Mouse (Mus musculus): ENCODE results near the gene Nr6a1. TPM values are rescaled to one million over a fixed set of nuclear protein-coding genes. Genes with fewer than 3 reads are reported as not detected.

Gene Nr6a1
- polyA plus RNA-seq, 1 experiment = 1.7 TPM

DNA sequence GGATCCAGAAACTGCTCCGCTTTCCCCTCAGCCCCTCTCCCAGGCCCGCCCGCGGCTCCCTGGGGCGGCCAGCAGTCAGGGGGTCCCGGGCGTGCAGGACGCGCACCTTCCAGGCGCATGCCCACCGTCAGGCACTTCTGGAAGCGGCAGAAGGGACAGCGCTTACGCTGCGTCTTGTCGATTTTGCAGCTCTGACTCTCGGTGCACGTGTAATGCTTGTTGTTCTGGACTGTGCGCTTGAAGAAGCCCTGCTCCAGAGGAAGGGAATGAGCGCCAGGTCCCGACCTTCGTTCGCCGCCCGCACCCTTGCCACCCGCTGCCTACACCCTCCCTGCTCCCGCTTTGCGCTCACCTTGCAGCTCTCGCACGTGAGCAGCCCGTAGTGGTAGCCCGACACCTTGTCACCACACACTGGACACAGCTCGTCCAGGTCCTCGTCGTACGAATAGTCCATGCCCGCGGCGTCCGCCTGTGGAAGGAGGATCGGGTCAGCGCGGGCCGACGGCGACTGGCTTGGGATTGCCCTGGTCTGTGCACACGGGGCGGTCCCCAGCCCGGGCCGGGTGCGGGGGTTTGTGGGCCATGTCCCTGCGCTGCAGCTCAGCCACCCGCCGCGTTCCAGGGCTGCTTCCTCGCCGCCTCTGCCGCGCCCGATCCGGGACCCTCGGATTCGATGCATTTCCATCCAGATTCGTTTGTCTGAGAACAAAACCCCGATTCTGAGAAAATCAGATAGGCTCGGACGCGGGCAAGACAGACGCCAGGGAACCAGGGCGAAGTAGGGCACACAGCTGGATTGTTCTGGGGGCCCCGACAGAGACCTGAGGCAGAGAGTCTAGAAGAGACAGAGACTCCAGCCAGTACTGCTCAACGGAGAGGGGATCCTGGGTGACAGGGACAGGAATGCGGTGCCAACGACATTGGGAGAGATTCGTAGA, 216.9 kb downstream of the Nr6a1 start:
- Histone ChIP-seq H3K27ac (replicated peaks; ENCODE audit: low read depth, low read length) (no peak overlapping the region), H3K4me3 (ENCODE audit: insufficient read depth, low read depth, low read length) (peak overlapping the region; percentile 2; the same call in 1 of the 2 replicates), H3K4me1 (ENCODE audit: control insufficient read depth, insufficient read depth, insufficient read length, low read length) (no peaks in the 10 kb centered on the region)

DNA sequence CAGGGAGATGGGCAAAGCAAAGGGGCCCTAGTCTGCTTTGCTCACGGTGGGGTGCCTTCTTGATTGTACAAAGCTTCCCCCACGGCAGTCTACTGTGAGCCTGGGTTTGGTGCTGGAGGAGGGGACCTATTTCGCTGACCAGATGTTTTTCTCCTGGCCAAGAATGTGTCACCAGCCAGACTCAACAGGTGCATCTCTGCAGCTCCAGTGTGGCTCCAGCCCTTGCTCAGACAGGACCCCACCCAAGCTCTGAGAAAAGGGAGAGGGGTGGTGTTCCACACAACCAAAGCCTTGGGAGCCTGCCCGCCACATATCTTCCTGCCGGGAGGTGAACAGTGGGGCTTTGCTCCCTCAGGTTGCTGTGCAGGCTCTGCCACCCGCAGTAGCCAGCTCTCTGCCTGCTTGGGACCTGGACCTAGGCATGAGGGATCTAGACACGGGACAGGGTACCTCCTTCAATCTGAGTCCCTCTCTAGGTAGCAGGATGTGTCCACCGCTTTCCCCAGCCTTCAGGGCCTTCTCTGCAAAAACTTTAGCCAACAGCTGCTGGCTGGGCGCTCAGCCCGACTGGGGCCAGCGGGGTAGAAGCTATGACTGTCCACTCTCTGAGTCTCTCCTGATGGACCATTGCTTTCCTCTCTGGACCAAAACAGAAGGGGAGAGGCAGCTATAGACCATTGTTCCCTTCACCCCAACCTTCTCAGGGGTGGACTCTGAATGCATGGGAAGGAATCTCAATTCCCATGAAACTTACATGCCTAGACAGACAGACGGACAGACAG, 218.4 kb downstream of the Nr6a1 start:
- H3K4me3 ChIP-seq (ENCODE audit: insufficient read depth, low read depth, low read length) = no peak overlapping the region
- no peaks in the 10 kb centered on the region for H3K4me1 ChIP-seq (ENCODE audit: control insufficient read depth, insufficient read depth, insufficient read length, low read length)
- no peak overlapping the region for H3K27ac ChIP-seq (replicated peaks; ENCODE audit: low read depth, low read length)

DNA sequence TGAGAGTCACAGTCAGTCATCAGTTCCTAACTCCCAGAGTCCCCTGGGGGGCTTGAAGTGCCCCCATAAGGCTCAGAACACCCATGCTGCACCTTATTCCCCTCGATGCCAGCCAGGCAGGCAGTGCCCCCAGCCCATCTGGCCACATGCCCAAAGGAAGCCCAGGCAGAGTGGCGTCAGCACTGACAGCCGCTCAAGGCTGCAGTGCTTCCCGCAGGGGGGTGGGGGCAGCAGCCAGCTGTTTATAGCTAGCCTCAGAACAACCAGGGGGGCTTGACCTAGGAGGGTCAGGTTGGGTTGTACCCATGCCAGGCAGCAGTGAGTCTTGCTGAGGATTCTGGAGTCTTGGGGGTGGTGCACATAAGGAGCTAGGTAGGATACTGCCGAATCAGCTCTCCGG, 220.8 kb downstream of the Nr6a1 start:
- Histone ChIP-seq H3K4me1 (ENCODE audit: control insufficient read depth, insufficient read depth, insufficient read length, low read length) (no peaks in the 10 kb centered on the region), H3K4me3 (ENCODE audit: insufficient read depth, low read depth, low read length) (no peak overlapping the region), H3K27ac (replicated peaks; ENCODE audit: low read depth, low read length) (no peak overlapping the region)

DNA sequence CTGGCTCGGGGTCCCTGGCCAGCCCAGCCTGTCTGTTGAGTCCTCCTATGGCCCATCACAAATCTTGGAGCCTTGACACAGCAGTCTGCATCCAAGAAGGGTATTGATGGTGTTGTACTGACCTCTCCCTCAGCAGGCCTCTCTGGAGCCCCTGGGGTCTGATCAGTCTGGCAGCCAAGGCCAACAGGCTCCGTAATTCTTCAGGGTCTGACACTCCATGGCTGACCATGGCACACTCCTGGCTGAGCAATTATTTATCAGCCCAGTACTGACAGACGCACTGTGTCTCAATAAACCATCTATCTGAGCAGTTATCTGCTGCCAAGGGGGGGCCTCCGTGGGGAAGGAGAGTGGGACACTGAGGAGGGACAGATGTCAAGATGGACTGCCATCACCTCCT, 222.5 kb downstream of the Nr6a1 start:
- Histone ChIP-seq H3K27ac (replicated peaks; ENCODE audit: low read depth, low read length) (no peak overlapping the region), H3K4me1 (ENCODE audit: control insufficient read depth, insufficient read depth, insufficient read length, low read length) (no peaks in the 10 kb centered on the region), H3K4me3 (ENCODE audit: insufficient read depth, low read depth, low read length) (no peak overlapping the region)

DNA sequence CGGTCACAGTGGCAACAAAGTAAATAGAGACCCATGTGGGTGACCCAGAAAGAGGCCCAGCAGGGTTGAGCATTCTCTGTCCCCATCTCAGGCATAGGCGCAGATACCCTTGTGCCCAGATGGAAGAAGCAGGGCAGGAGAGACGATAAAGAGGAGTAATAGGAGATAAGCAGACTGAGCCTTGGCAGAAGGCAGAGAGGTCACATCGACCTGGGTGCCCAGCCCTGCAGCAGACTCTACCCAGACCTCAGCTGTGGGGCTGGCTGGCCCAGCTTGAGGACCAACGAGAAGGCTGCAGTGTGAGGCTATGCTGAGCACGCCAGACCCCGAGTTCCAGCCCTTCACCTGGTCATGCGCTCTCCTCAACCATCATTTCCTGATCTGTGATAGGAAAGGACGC, 223.2 kb downstream of the Nr6a1 start:
- H3K4me3 ChIP-seq (ENCODE audit: insufficient read depth, low read depth, low read length) = no peak overlapping the region
- H3K4me1 ChIP-seq (ENCODE audit: control insufficient read depth, insufficient read depth, insufficient read length, low read length) = no peaks in the 10 kb centered on the region
- no peak overlapping the region for H3K27ac ChIP-seq (replicated peaks; ENCODE audit: low read depth, low read length)

DNA sequence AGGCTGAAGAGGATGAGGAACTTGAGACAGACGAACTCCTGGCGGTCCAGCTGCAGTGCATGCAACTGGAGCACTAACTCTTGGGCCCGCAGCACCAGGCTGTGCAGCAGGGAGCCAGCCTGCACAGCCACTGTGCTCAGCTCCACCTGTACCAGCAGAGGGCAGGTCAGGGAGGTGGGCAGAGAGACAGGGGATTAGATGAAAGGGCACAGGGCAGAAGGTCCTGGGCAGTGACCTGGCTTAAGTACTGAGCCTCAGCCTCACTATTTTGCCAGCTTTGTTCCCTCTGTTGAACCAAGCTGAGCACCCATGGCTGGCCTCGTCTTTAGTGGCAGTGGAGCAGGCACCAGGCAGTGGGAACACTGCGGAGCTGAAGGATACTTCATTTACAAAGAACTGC, 227.3 kb downstream of the Nr6a1 start:
- Histone ChIP-seq H3K27ac (replicated peaks; ENCODE audit: low read depth, low read length) (no peak overlapping the region), H3K4me1 (ENCODE audit: control insufficient read depth, insufficient read depth, insufficient read length, low read length) (no peaks in the 10 kb centered on the region), H3K4me3 (ENCODE audit: insufficient read depth, low read depth, low read length) (no peak overlapping the region)

DNA sequence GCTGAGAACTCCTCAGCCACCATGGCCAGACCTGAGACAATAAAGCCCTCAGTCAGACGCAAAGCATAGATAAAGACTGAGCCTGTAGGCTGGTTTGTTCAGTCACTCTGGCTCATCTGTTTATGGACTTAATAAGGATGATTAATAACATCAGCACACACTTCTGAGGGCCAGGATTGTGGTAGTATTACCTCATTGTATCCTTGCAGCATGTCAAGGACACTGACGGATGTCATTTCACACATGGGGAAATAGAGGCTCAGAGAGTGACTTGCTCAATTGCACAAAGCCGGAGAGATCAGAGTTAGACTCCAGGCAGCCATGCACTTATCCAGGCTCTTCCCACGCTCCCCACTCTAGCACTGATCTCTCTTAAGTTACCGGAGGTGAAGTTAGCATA, 228.9 kb downstream of the Nr6a1 start:
- Histone ChIP-seq H3K27ac (replicated peaks; ENCODE audit: low read depth, low read length) (no peak overlapping the region), H3K4me1 (ENCODE audit: control insufficient read depth, insufficient read depth, insufficient read length, low read length) (no peaks in the 10 kb centered on the region), H3K4me3 (ENCODE audit: insufficient read depth, low read depth, low read length) (no peak overlapping the region)

DNA sequence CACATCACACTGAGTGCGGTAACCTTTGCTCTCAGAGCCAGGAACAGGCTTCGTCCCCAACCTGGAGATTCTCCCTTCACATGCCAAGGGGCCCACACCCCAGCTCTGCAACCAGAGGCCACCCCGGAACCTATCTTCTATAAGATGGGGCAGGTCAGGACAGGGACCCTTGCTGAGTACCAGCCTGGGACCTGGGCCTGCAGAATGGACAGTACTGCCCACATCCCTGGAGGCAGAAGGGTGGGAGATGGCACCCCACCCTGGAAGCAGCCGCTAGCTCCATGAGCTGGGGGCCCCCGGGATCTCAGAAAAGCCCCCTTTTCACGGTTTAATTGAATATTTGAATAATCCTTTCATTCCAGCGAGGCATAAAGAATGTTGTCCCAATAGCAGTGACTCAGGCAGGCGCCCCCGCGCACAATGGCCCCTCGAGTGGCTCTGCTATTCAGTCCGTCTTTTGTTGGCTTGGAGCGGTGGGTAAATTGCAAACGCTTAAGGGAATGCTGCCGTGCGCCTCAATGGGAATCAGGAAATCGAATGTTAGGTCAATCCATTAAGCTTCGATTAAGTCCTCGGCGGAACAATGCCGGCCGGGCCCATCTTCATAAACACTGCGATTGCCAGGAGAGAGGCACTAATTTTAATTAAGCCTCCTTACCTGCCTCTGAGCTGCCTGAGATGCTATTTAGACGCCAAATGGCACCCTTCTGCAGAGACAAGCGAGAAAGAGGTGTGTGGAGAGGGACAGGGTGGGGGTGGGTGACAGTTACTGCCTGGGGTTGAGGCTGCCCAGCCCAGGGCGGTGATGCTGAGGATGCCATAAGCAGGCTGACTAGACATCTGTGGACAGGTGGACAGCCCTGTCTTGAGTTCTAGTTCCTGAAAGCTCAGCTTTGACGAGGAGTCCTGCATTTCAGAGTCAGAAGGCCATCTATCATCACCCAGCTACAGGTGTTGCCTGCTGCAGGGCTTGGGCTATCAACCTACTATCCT, 230.1 kb downstream of the Nr6a1 start:
- Histone ChIP-seq H3K4me1 (ENCODE audit: control insufficient read depth, insufficient read depth, insufficient read length, low read length) (no peaks in the 10 kb centered on the region), H3K4me3 (ENCODE audit: insufficient read depth, low read depth, low read length) (no peak overlapping the region)

DNA sequence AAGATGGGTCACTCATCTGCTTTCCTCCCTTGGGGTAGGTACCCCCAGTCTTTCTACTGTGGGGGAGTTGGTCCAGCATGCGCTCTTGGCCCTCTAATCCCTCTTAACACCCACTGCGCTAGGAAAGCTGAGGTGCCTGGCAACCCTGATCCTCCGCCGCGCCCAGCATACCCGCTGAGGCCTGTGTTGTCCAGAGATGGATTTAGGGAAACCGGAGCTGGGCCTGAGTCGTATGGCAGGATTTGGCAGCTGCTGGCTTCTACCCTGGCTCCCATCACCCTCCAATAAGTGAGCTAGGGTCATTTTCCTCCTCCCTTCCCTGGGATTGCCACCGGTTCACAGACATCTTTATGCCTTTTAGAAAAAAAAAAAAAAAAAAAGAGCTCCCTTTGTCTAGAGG, 231.7 kb downstream of the Nr6a1 start:
- Histone ChIP-seq H3K4me3 (ENCODE audit: insufficient read depth, low read depth, low read length) (no peak overlapping the region), H3K27ac (replicated peaks; ENCODE audit: low read depth, low read length) (no peak overlapping the region), H3K4me1 (ENCODE audit: control insufficient read depth, insufficient read depth, insufficient read length, low read length) (no peaks in the 10 kb centered on the region)

More for the DNA sequence above, 230.1 kb downstream of the Nr6a1 start:
- no peak overlapping the region for H3K27ac ChIP-seq (replicated peaks; ENCODE audit: low read depth, low read length)

DNA sequence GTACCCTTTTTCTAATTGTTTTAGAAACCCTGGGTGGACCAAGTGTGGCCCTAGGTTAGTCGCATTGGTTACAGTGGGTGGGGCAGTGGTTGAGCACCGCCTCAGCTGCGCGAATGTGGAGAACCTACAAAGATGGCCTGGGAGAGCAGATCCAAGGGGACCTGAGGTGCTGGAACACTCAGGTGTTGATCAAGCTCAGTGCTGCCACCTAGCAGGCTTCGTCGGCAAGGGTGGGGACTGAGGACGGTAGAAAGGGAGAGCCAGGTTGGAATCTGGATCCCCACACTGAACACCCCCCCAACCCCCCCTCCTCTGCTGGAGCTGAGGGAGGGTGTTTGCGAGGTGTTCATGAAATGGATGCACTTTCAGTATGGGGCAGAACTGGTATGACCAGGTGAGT, 235.9 kb downstream of the Nr6a1 start:
- no peak overlapping the region for H3K4me3 ChIP-seq (ENCODE audit: insufficient read depth, low read depth, low read length)
- H3K27ac ChIP-seq (replicated peaks; ENCODE audit: low read depth, low read length) = no peak overlapping the region
- H3K4me1 ChIP-seq (ENCODE audit: control insufficient read depth, insufficient read depth, insufficient read length, low read length) = no peaks in the 10 kb centered on the region

DNA sequence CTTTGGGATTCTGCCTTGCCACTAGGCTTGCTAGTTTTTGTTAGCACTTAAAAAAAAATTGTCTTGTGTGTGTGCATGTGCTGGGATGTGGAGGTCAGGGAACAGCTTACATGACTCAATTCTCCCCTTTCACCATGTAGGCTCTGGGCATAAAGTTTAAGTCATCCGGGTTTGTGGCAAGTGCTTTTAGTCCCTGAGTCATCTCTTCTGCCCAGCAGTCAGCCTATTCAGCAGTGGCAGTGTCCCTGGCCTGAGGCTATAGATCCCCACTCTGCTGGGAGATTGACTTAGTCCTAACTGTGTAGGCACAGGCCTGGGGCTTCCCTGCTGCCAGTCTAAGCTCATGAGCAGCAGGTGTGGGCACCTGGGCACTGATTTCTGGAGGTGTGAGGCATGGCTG, 237.6 kb downstream of the Nr6a1 start:
- H3K27ac ChIP-seq (replicated peaks; ENCODE audit: low read depth, low read length) = no peak overlapping the region
- no peaks in the 10 kb centered on the region for H3K4me1 ChIP-seq (ENCODE audit: control insufficient read depth, insufficient read depth, insufficient read length, low read length)
- no peak overlapping the region for H3K4me3 ChIP-seq (ENCODE audit: insufficient read depth, low read depth, low read length)

DNA sequence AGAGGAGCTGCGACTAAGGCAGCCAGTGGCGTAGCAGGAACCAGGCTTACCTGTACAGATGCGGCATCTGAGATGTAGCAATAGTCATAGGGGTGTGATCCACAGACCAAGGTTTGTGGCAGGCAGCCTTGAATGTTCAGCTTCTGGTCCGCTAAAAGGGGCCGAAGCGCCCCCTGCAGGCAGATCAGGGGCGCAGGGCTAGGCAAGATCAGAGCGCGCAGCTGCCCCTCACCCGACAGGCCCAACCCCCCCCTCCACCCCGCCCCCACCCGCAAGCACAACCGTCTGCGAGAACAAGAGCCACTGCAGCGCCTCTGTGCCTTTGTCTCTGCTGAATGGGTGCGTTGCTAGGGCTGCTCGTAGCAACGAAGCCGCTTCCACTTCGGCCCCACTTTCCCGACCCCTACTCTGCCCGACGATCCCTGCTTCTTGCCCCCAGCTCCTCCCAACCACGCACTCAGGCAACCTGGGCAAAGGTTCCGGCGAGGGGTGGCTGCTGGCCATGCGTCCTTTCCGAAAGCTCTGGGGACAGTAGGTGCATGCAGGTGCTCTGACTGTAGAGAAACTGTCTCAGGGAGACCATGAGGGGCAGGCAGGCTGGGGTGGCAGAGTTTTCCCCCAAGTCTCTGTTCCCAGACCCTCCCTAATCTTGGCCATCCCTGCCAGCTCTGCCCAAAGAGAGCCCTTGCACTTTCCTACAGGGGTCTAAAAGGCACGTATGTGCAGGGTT, 238.5 kb downstream of the Nr6a1 start:
- no peaks in the 10 kb centered on the region for H3K4me1 ChIP-seq (ENCODE audit: control insufficient read depth, insufficient read depth, insufficient read length, low read length)
- no peak overlapping the region for H3K4me3 ChIP-seq (ENCODE audit: insufficient read depth, low read depth, low read length)
- H3K27ac ChIP-seq (replicated peaks; ENCODE audit: low read depth, low read length) = no peak overlapping the region

DNA sequence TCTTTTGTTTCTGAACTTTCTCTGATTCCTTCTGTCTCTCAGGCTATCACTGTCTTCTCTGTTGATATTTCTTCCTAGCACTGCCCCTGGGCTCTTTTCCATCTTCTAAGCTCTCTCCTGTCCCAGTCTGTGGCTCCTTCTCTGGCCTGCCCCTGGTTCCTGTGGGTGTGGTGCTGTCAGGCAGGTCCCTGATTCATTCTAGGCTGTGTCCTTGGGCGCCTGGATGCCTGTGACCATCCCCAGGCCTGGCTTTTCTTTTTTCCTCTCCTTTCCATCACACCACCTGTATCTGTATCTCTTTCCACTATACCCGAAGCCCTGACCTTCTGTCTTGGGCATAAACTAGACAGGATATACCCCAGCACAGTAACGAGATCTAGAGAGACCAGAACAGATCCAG, 241.7 kb downstream of the Nr6a1 start:
- Histone ChIP-seq H3K27ac (replicated peaks; ENCODE audit: low read depth, low read length) (no peak overlapping the region), H3K4me1 (ENCODE audit: control insufficient read depth, insufficient read depth, insufficient read length, low read length) (no peaks in the 10 kb centered on the region), H3K4me3 (ENCODE audit: insufficient read depth, low read depth, low read length) (no peak overlapping the region)

DNA sequence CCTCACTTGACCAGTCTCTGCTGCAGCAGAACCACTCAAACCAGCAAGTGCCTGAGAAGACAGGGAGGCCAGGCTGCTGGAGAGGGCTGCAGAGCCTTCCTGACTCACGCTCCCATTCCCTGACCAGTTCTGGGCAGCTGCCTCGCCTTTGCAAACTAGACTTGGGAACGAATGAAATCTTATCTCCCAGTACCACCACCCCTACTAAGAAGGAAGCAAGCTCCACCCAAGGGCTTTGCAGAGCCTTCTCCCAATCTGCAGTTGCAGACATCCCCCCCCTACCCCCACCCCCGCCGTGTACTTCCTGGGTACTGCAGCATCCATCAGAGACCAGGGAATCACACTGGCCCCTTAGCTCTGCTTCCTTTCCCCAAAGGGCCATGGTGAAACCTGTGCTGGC, 244.4 kb downstream of the Nr6a1 start:
- Histone ChIP-seq H3K4me1 (ENCODE audit: control insufficient read depth, insufficient read depth, insufficient read length, low read length) (no peaks in the 10 kb centered on the region), H3K4me3 (ENCODE audit: insufficient read depth, low read depth, low read length) (no peak overlapping the region), H3K27ac (replicated peaks; ENCODE audit: low read depth, low read length) (no peak overlapping the region)

Data from brown adipose tissue, adult 24 weeks (tissue).